Mouse (Mus musculus): Measurements from ENCODE around the gene Nrf1. TPM values are rescaled to one million over a fixed set of nuclear protein-coding genes. Genes with fewer than 3 reads are reported as not detected.

Gene Nrf1
- total RNA-seq, 2 experiments from 2014 or later: 25.9 to 26.0 TPM

DNA sequence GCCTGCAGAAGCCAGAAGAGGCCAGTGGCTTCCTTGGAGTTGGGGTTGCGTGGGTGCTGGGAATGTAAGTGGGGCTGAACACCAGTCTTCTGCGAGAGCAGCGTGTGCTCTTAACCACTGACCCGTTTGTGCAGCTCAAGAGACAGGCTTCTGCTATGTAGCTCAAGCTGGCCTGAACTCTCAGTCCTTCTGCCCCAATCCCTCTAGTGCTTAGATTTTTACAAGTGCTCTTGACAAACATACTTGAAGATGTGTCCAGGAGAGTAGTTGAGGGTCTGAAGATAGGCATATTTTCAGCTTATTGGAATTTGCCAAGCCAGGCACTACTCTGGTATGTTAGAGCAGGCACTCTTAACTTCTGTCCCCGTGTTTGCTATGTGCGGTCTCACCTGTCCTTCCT, 45.0 kb downstream of the Nrf1 start:
- Histone ChIP-seq H3K27ac (no peak overlapping the region), H3K4me3 (no peak overlapping the region)
- no peak for TF ChIP-seq CTCF (conservative IDR thresholded peaks at IDR 0.05)
- DNase-seq (ENCODE audit: low spot score in 2 of 2): no peak

- no peak overlapping the region for H3K4me3 ChIP-seq
- TF ChIP-seq CTCF (conservative IDR thresholded peaks at IDR 0.05): no peak
- DNase-seq (ENCODE audit: low spot score in 2 of 2): no peak
- no peak overlapping the region for H3K27ac ChIP-seq
These were observed 54.1 kb downstream of the Nrf1 start for GRCm38 (mm10) chr6:30101773-30102415.

- H3K4me3 ChIP-seq: no peak overlapping the region
- DNase-seq (ENCODE audit: low spot score in 2 of 2): no peak
- no peak for TF ChIP-seq CTCF (conservative IDR thresholded peaks at IDR 0.05)
- H3K27ac ChIP-seq: no peak overlapping the region
These were observed 58.3 kb downstream of the Nrf1 start for GRCm38 (mm10) chr6:30106091-30106490.

DNA sequence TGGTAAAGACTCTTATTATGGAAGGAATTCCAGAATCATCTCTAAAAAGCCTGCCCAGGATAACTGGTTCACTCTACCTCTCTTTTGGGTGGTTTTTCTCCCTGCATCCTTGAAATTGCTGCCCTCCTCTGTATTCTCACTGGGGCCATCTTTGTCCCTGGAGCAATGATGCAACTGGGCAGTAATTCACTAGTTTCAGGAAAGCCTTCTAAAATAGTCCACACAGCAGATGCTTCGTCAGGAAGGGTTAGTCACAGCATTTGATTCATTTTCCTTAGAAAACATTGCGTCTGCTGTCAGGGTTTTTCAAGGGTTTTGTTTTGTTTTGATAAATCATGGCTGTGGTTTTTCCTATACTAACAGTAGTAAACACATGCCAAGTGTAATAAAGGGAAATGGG, 59.7 kb downstream of the Nrf1 start:
- H3K27ac ChIP-seq: no peak overlapping the region
- no peak for DNase-seq (ENCODE audit: low spot score in 2 of 2)
- TF ChIP-seq CTCF (conservative IDR thresholded peaks at IDR 0.05): no peak

DNA sequence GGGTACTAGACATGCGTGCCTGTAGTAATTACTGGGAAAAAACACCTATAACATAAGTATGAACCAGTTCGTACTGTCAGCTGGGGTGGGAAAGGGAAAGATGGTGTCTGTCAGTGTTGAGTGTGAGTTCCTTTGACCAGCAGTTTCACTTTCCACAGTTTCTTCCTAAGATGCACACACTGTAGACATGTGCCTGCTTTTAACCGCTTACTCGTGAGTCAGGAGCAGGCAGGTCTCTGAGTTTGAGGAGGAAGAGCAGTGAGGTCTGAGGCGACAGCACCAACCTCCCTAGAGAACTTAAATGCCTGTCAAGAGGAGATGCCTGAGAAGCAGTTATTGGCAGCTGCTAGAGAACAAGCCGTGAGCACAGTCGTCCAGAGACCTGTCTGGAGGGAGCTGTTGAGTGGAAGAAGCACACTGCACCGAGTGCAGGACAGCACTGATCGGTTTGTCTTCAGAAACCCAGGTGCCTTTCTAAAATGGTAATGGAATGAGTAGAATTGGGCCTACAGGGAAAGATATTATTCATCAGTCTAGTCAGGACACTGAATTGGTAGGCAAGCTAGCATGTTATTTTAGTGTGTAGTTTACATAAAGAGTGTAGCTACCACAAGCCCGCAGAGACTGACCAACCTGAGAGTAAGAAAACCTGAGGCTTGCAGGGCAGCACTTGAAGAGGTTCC, 62.2 kb downstream of the Nrf1 start:
- Histone ChIP-seq H3K4me3 (no peak overlapping the region), H3K27ac (no peak overlapping the region)
- no peak for TF ChIP-seq CTCF (conservative IDR thresholded peaks at IDR 0.05)
- no peak for DNase-seq (ENCODE audit: low spot score in 2 of 2)

More for the DNA sequence above, 59.7 kb downstream of the Nrf1 start:
- no peak overlapping the region for H3K4me3 ChIP-seq

DNA sequence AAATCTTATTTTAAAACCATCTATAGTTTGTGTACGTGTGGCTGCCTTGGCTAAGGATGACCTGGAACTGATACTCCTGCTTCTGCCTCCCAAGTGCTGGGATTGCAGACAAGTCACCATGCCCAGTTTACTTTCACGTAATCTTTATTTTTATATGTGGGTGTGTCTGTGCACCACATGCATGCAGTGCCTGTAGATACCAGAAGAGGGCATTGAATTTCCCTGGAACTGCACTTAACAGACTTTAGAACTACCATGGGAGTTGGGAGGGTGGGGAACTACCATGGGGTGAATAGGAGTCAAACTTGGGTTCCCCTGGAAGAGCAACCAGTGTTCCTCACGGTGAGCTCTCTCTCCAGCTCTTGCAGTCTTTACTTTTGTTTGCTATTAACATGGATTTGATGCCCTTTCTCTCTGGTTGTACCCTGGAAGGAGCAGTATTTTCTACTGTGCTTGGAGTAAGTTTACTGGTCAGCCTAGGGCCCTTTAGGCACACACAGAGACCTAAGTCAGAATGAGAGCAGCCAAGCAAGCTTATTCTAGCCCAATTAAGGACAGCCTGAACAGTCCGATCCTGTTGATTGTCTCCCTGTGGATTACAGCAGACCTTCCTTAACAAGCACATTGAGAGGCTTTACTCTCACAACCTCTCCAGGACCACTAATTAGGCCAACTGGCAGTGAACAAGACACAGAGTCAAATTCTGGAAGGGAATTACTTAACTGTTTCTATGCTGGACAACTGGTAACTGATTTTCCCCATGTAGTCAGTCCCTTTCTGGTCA, 64.8 kb downstream of the Nrf1 start:
- TF ChIP-seq CTCF (conservative IDR thresholded peaks at IDR 0.05): peak; percentile 53
- no peak overlapping the region for H3K4me3 ChIP-seq
- H3K27ac ChIP-seq: peak overlapping the region; percentile 49; the same call in 1 of the 2 replicates
- DNase-seq (ENCODE audit: low spot score in 2 of 2): peak in 1 of 2 experiments; percentile 31

GRCm38 (mm10) chr6:30114101-30114500, 66.3 kb downstream of the Nrf1 start:
- Histone ChIP-seq H3K27ac (no peak overlapping the region), H3K4me3 (no peak overlapping the region)
- DNase-seq (ENCODE audit: low spot score in 2 of 2): no peak
- no peak for TF ChIP-seq CTCF (conservative IDR thresholded peaks at IDR 0.05)

DNA sequence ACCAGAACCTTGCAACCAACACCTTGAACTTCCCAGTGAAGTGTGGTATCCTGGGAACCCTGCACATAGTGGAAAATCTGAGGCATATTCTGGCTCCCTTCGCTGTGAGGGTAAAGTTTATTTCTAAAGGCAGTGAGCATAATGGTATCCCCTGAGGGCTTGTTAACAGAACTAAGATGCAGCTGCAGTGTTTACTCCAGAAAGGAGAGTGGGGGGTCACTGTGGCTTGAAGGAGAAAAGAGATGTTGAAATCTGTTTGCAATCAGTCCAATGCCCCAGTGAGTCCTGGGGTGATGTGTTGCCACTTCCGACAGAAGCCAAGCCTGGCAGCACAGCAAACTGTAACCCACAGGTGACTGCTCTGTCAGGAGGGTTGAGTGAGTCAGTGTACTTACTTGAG, 73.4 kb downstream of the Nrf1 start:
- DNase-seq (ENCODE audit: low spot score in 2 of 2): no peak
- no peak overlapping the region for H3K4me3 ChIP-seq
- no peak overlapping the region for H3K27ac ChIP-seq
- no peak for TF ChIP-seq CTCF (conservative IDR thresholded peaks at IDR 0.05)

- no peak for TF ChIP-seq CTCF (conservative IDR thresholded peaks at IDR 0.05)
- no peak overlapping the region for H3K27ac ChIP-seq
- DNase-seq (ENCODE audit: low spot score in 2 of 2): no peak
- H3K4me3 ChIP-seq: no peak overlapping the region
These were observed 73.8 kb downstream of the Nrf1 start for GRCm38 (mm10) chr6:30121600-30121999.

GRCm38 (mm10) chr6:30123391-30123790, 75.6 kb downstream of the Nrf1 start:
- DNase-seq (ENCODE audit: low spot score in 2 of 2): no peak
- H3K4me3 ChIP-seq: no peak overlapping the region
- H3K27ac ChIP-seq: no peak overlapping the region
- TF ChIP-seq CTCF (conservative IDR thresholded peaks at IDR 0.05): no peak

DNA sequence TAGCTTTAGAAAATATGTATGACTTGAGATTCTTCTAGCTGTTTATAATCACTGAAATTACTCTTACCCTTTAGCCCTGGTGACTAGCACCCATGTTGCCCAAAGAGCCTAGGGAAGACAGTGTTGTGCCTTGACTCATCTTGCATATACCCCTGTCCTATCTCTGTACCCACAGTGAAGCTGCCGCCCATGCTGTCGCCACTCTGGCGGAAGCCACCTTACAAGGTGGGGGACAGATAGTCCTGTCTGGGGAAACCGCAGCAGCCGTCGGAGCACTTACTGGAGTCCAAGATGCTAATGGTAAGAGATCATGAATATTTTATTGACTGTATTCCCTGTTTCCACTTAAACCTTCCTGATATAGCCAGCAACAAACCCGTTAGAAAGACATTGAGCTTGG, 78.3 kb downstream of the Nrf1 start:
- Histone ChIP-seq H3K4me3 (no peak overlapping the region), H3K27ac (no peak overlapping the region)
- TF ChIP-seq CTCF (conservative IDR thresholded peaks at IDR 0.05): no peak
- DNase-seq (ENCODE audit: low spot score in 2 of 2): no peak

DNA sequence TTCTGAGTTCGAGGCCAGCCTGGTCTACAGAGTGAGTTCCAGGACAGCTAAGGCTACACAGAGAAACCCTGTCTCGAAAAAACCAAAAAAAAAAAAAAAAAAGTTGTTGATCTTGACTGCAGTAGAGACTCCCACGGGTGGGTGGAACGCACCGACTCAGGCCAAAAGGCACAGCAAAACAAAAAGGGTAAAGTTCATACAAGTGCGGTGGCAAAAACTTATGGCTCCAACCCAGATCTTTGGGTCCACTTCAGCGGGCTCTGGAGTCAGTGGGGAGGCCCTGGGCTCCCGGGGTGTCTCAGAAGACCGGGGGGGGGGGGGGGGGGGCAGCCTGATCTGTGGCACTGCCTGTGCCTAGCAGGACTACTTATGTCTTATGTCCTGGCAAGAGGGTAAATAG, 79.0 kb downstream of the Nrf1 start:
- TF ChIP-seq CTCF (conservative IDR thresholded peaks at IDR 0.05): no peak
- no peak overlapping the region for H3K4me3 ChIP-seq
- no peak overlapping the region for H3K27ac ChIP-seq
- no peak for DNase-seq (ENCODE audit: low spot score in 2 of 2)

DNA sequence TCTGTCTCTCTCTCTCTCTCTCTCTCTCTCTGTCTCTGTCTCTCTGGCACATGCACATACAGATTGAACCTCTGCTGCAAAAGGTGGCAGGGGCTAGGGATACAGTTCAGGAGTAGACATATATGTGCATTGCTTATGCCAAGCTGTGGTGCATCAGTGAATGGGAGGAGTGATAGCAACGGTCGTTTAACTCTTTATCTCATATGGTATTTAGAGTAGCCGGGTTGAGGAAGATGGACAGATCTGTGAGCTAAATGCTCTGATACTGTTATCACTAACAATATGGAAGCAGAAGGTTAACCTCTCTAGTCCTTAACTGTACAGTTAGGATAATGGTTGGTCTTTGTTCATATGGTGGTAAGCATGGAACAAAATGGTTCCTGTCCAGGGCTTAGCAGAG, 84.6 kb downstream of the Nrf1 start:
- no peak for DNase-seq (ENCODE audit: low spot score in 2 of 2)

More for the DNA sequence above, 84.6 kb downstream of the Nrf1 start:
- H3K27ac ChIP-seq: no peak overlapping the region
- TF ChIP-seq CTCF (conservative IDR thresholded peaks at IDR 0.05): no peak
- no peak overlapping the region for H3K4me3 ChIP-seq

Measured in layer of hippocampus, adult 2 months (tissue).